Mouse (Mus musculus) sigmoid colon, adult 10 weeks (tissue): ENCODE results near the gene Kmt2a. TPM values are rescaled to one million over a fixed set of nuclear protein-coding genes. Genes with fewer than 3 reads are reported as not detected.

Experiments
- polyA plus RNA-seq: library from polyadenylated mRNA; stranded (reverse); fragments of 350-450 nt; fragmentation: Illumina TruSeq; extraction: RNeasy Lipid Tissue Mini Kit (QIAGEN cat#74804); gene quantifications from one replicate; pipeline ENCODE4 v1.2.3, GENCODE M21; 2014; ENCODE audit warnings: low read depth, low replicate concordance

The Kmt2a gene
- polyA plus RNA-seq, result 28.0 TPM

GRCm38 (mm10) chr9:44881221-44881871 is at the start of gene Kmt2a:
Kmt2a (minus strand) TSS chr9:44881296.

GRCm38 (mm10) chr9:44920374-44921122 is 39.5 kb upstream of the Kmt2a start, which contains the start of gene Atp5l:
Atp5l (minus strand) TSS chr9:44920742.

GRCm38 (mm10) chr9:44802808-44803450 is 78.2 kb downstream of the Kmt2a start, which contains the start of gene Ttc36:
Ttc36 (minus strand) TSS chr9:44803072.

GRCm38 (mm10) chr9:44799102-44799957 is 81.8 kb downstream of the Kmt2a start, which contains the start of gene Tmem25:
Tmem25 (minus strand) TSS chr9:44799307.

GRCm38 (mm10) chr9:44767101-44768028 is 113.7 kb downstream of the Kmt2a start, which contains the start of the genes Arcn1 and Ift46:
Arcn1 (minus strand) TSS chr9:44767845.
Ift46 (plus strand) TSS chr9:44767908.

Other genes with a start within 250 kb of the Kmt2a start
- not detected for gene Treh, start 208.1 kb downstream of the Kmt2a start, polyA plus RNA-seq
- 1.8 TPM for gene Phldb1, start 146.1 kb downstream of the Kmt2a start, polyA plus RNA-seq
- 391 TPM for gene Arcn1, start 113.5 kb downstream of the Kmt2a start, polyA plus RNA-seq
- gene Ift46, start 113.4 kb downstream of the Kmt2a start, polyA plus RNA-seq, result 28.7 TPM
- gene Tmem25, start 82.0 kb downstream of the Kmt2a start, polyA plus RNA-seq, result 1.0 TPM
- gene Ttc36, start 78.2 kb downstream of the Kmt2a start, polyA plus RNA-seq, result not detected
- 608 TPM for gene Atp5l, start 39.4 kb upstream of the Kmt2a start, polyA plus RNA-seq
- 87.4 TPM for gene Ube4a, start 84.3 kb upstream of the Kmt2a start, polyA plus RNA-seq
- gene Cd3g, start 99.1 kb upstream of the Kmt2a start, polyA plus RNA-seq, result 3.1 TPM
- gene Cd3d, start 100.5 kb upstream of the Kmt2a start, polyA plus RNA-seq, result 1.1 TPM
- gene Cd3e, start 128.3 kb upstream of the Kmt2a start, polyA plus RNA-seq, result 1.6 TPM
- 149 TPM for gene Mpzl2, start 158.5 kb upstream of the Kmt2a start, polyA plus RNA-seq
- 57.8 TPM for gene Mpzl3, start 173.9 kb upstream of the Kmt2a start, polyA plus RNA-seq
- gene Jaml, start 197.9 kb upstream of the Kmt2a start, polyA plus RNA-seq, result 13.2 TPM
- 1.8 TPM for gene Scn2b, start 236.5 kb upstream of the Kmt2a start, polyA plus RNA-seq